Mouse (Mus musculus) CD8-positive naive resting alpha-beta T cell, adult 2 months (primary cell): ENCODE results near the gene Apbb1.
A peak's percentile ranks its signal among the peaks of the same experiment; 100 is the strongest.

Source experiments
- DNase-seq, 2 experiments: peaks; one replicate each; pipeline ENCODE4 v3.0.0; 2022; ENCODE audit warnings: low read depth in 2 of 2, low spot score in 2 of 2

Apbb1 gene

DNA sequence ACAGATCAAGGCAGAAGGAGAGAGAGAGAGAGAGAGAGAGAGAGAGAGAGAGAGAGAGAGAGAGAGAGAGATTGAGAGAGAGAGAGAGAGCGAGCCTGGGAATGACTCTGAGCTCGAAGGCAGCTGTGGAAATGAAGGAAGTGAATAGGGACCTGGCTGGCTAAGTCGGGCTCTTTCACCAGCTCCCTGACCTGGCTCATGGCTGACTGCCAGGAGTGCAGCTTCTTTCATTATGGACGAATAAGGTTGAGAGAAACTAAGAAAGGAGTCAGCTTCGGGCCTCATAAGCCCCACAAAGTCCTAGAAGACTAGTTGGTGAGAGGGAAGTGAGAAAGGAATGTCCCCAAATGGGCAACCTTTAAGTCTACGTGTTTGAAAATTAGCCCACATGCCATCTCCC is 61.3 kb downstream of the Apbb1 start:
- DNase-seq: no peak

DNA sequence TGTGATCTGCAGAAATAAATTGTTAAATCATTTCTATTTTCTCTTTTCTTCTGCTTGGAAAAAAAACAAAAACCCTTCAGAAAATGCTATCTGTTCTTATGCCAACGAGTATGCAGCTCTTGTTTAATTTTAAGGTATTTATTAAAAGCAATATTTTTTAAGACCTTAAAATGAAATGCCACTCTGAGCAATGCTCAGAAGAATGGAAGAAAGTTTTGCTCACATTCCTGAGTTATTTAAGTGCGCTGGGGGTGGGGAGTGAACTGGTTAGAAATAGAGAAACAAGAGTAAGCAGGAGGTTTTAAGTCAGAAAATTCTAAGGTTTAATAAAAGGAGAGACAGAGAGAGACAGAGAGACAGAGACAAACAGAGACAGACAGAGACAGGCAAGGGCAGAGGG is 61.7 kb downstream of the Apbb1 start:
- DNase-seq: no peak

DNA sequence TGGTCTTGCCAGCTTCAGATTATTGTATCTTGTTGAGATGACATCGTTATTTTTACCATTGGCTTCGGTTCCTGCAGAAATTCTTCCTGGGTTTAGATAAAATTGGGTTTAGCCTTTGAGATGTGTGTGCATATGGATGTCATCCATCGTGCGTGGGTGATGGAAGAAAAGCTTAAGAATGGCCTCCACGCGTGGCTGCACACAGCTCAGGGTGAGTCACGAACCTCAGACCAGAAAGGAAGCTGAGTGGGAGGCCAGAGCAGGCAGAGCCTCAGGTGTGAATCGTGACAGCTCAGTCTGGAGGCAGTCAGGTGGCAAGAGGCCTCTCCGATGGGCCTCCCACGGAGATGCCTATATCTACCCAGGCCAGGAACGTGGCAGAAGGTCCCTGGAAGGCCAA is 62.1 kb downstream of the Apbb1 start:
- DNase-seq: no peak

DNA sequence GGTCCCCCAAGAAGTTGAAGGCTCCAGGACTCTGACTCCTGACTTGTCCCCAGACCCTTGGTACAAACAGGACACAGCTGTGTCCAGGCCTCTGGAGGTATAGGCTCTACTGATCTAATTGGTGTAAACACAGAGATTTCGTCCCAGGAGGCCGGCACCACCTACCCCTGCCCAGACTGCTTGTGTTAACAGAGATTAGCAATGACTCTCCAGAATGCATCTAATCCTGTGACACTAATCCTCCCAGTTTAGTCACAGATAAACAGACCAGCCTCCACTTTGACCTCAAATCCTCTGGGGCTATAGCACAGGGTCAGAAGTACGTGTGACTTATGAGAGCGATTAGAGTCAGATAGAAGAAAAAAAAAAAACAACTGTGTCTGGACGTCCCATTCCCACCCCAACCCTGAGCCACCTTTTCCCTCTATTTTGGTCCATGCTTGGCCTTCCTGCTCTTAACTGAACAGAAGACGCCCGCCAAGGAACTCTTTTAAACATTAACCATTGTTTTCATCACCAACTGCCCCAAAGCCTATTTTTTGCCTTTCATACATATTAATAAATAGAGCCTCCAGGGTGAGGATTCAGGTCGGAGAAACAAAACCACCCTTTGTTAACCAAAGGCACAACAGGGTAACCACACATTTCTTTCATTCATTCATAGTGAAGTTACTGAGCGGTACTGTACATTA is 64.6 kb downstream of the Apbb1 start:
- no peak for DNase-seq

DNA sequence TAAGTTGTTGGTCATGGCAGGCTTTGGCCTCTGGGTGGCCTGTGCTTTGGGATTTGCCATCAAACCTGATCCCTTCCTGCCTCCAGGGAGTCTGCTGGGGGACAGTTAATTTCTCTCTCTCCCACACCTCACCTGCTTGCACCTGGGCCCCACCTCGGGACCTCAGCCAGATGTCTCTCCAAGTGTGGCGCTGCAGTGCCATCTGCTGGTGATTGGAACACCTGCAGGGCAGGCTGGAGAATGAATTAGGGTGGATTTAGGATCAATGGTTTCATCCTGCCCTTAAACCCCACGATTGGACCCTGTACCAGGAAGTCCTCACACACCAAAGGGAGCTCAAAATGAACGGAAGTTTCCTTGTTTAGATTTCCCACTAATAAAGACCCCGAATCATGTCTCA is 66.3 kb downstream of the Apbb1 start:
- DNase-seq: peak; percentile 28 to 49

DNA sequence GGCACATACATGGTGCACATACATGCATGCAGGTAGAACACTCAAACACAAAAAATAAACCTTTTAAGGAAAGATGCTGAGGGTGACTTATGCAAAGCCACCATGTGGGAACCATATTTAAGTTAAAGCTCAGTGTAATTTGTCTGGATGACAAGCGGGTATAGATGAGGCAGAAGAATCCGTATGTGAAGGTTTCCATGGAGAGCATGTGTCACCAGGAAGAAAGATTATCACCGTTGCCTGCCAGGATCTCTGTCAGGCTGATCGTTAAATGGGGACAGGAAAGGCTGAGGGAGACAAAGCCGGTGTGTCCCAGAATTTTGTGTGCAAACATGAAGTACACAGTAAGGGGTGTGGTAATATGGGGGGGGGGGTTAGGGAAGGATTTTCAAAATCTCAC is 66.9 kb downstream of the Apbb1 start:
- DNase-seq: no peak

DNA sequence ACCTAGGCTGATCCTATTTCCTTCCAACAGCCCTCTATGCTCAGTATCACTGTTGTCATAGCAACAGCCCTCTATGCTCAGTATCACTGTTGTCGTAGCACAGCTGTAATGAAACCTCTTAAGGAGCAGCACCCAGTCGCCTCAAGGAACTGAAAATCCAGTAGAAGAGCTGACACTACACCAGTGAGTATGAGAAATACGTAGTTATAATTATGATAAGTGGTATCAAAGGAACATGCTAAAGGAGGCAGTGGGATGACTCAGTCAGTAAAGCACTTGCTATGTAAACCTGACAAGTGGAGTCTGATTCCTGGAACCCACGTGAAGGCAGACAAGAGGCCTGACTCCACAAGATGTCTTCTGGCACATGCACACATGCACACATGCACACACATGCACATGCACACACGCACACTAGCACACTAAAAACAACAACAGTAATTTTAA is 67.6 kb downstream of the Apbb1 start:
- no peak for DNase-seq

DNA sequence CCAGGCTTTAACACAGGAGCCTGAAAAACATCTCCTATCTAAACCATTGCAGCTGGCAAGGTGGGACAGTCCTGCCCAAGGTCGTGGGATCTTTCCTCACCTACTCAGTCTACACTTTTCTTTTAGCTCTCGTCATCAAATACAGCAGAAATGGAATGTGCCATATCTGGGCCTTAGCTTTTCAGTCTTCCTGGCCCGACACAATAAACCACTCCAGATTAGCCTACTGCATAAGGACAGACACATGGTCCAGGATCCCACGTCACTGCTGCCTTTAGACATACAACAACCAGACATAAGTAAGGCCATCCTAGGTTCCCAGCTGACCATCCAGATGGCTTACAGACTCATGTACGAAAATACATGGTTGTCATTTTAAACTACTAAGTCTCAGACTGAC is 71.3 kb downstream of the Apbb1 start:
- DNase-seq: no peak
